Mouse (Mus musculus): ENCODE measurements around the gene Fbxw4. TPM values are rescaled to one million over a fixed set of nuclear protein-coding genes. Genes with fewer than 3 reads are reported as not detected.

The Fbxw4 gene
- polyA plus RNA-seq, 1 experiment, result 145 TPM

- 96% methylated on average over 3 of the region's 3 CpGs for WGBS
These were observed 30.9 kb downstream of the Fbxw4 start for GRCm38 (mm10) chr19:45629219-45629618.

DNA sequence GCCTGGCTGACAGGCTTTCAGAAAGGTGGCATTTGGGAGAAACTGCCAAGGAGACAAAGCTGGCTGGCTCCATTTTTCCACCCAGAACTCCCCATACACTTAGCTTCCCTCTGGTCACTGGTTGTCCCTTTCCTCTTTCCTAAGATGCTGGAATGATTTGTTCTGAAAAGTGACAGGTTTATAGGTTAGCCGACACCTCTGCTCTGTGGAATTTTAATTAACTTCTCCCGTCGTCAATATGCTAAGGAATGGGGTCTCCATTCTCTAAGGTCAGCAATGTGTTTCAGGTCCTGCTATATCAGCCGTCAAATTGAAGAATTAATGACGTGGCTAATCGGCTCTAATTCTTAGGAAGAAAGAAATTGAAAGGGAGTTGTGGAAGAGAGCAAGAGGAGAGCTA, 31.5 kb downstream of the Fbxw4 start:
- no peak for DNase-seq
- Histone ChIP-seq H3K36me3 (ENCODE audit: control insufficient read depth, insufficient read depth, low read length) (no peaks in the 10 kb centered on the region), H3K4me1 (replicated peaks; ENCODE audit: control insufficient read depth, insufficient read depth, low read length) (peaks cover 22% of the 10 kb centered on the region), H3K4me3 (ENCODE audit: control insufficient read depth, insufficient read depth, low read length) (no peak overlapping the region), H3K27ac (ENCODE audit: control insufficient read depth, insufficient read depth, low read length) (no peak overlapping the region), H3K27me3 (ENCODE audit: control insufficient read depth, insufficient read depth, low read length) (no peaks in the 10 kb centered on the region)
- 97% methylated on average over 6 of the region's 6 CpGs for WGBS
- no peak for TF ChIP-seq CTCF (IDR thresholded peaks at IDR 0.05; ENCODE audit: borderline replicate concordance, control insufficient read depth, extremely low read depth, insufficient read depth, low read length, poor library complexity)
- no peak for TF ChIP-seq POLR2A (IDR thresholded peaks at IDR 0.05; ENCODE audit: control insufficient read depth, extremely low read depth, insufficient read depth, low read length, poor library complexity)

More at GRCm38 (mm10) chr19:45629219-45629618, 30.9 kb downstream of the Fbxw4 start:
- no peak for TF ChIP-seq CTCF (IDR thresholded peaks at IDR 0.05; ENCODE audit: borderline replicate concordance, control insufficient read depth, extremely low read depth, insufficient read depth, low read length, poor library complexity)
- no peaks in the 10 kb centered on the region for H3K36me3 ChIP-seq (ENCODE audit: control insufficient read depth, insufficient read depth, low read length)
- no peaks in the 10 kb centered on the region for H3K27me3 ChIP-seq (ENCODE audit: control insufficient read depth, insufficient read depth, low read length)
- peaks cover 22% of the 10 kb centered on the region for H3K4me1 ChIP-seq (replicated peaks; ENCODE audit: control insufficient read depth, insufficient read depth, low read length)
- H3K4me3 ChIP-seq (ENCODE audit: control insufficient read depth, insufficient read depth, low read length), result no peak overlapping the region
- DNase-seq, result peak; percentile 46
- H3K27ac ChIP-seq (ENCODE audit: control insufficient read depth, insufficient read depth, low read length), result no peak overlapping the region

DNA sequence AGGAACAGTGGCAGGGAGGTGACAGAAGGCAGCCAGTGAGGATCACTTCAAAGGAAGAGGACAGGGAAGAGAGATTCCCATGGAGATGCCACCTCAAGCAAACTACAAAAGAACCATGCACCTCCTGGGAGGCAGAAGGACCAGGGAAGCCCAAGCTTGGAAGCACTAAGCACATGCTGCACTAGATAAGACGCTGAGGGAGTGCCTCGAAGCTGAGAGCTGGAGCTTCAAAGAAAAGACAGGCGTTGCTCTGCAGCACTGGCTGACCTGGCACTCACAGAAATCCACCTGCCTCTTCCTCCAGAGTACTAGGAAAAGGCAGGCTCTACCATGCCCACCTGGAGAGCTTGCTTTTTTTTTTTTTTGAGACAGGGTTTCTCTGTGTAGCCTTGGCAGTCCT, 33.1 kb downstream of the Fbxw4 start:
- DNase-seq, result no peak
- no peaks in the 10 kb centered on the region for H3K27me3 ChIP-seq (ENCODE audit: control insufficient read depth, insufficient read depth, low read length)
- no peak for TF ChIP-seq CTCF (IDR thresholded peaks at IDR 0.05; ENCODE audit: borderline replicate concordance, control insufficient read depth, extremely low read depth, insufficient read depth, low read length, poor library complexity)
- no peak for TF ChIP-seq POLR2A (IDR thresholded peaks at IDR 0.05; ENCODE audit: control insufficient read depth, extremely low read depth, insufficient read depth, low read length, poor library complexity)
- WGBS, result 21% methylated on average over 3 of the region's 3 CpGs
- H3K27ac ChIP-seq (ENCODE audit: control insufficient read depth, insufficient read depth, low read length), result no peak overlapping the region
- peaks cover 22% of the 10 kb centered on the region for H3K4me1 ChIP-seq (replicated peaks; ENCODE audit: control insufficient read depth, insufficient read depth, low read length)
- no peaks in the 10 kb centered on the region for H3K36me3 ChIP-seq (ENCODE audit: control insufficient read depth, insufficient read depth, low read length)
- no peak overlapping the region for H3K4me3 ChIP-seq (ENCODE audit: control insufficient read depth, insufficient read depth, low read length)

DNA sequence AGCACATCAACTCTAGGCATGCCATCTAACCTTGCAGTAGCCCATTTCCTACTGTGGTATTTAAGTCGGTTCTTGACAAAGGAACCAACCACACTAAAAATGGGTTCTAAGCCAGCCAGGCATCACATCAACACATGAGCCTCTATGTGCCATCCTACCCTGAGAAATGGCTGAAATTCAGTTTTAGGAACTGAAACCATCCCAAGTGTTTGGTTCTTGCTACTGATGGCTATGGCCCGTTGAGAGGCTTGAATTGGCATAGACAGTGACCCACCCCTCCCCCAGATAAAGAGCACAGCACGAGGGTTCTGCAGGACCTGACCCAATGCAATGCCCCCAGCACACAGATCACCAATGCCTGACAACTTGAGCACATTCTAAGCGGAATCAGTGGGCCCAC, 36.4 kb downstream of the Fbxw4 start:
- H3K4me1 ChIP-seq (replicated peaks; ENCODE audit: control insufficient read depth, insufficient read depth, low read length), result peaks cover 5% of the 10 kb centered on the region; the same call in 1 of the 2 replicates
- no peak overlapping the region for H3K27ac ChIP-seq (ENCODE audit: control insufficient read depth, insufficient read depth, low read length)
- no peak overlapping the region for H3K4me3 ChIP-seq (ENCODE audit: control insufficient read depth, insufficient read depth, low read length)
- no peaks in the 10 kb centered on the region for H3K36me3 ChIP-seq (ENCODE audit: control insufficient read depth, insufficient read depth, low read length)
- 66% methylated on average over 4 of the region's 4 CpGs for WGBS
- no peaks in the 10 kb centered on the region for H3K27me3 ChIP-seq (ENCODE audit: control insufficient read depth, insufficient read depth, low read length)
- TF ChIP-seq CTCF (IDR thresholded peaks at IDR 0.05; ENCODE audit: borderline replicate concordance, control insufficient read depth, extremely low read depth, insufficient read depth, low read length, poor library complexity) (no peak), POLR2A (IDR thresholded peaks at IDR 0.05; ENCODE audit: control insufficient read depth, extremely low read depth, insufficient read depth, low read length, poor library complexity) (no peak)
- DNase-seq, result no peak

DNA sequence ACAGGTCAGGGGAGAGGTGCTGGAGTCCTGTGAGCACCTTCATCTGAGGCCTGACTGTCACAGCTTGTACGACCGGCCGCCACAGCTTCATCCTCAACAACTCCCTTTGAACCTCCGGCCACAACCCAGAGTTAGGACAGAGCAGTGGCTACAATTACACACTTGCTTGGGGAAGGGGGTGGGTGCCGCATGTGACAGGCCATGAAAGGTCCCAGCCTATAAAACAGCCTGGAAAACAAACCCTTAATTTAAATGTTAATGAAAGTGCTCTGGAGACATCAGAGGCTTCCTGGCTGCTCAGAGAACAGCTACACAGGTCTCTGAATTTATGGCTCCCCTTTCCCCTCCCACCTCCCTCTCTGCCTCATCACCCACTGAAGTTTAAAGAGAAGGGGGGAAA, 38.0 kb downstream of the Fbxw4 start:
- DNase-seq, result no peak
- H3K4me3 ChIP-seq (ENCODE audit: control insufficient read depth, insufficient read depth, low read length), result no peak overlapping the region
- H3K36me3 ChIP-seq (ENCODE audit: control insufficient read depth, insufficient read depth, low read length), result no peaks in the 10 kb centered on the region
- 94% methylated on average over 5 of the region's 5 CpGs for WGBS
- H3K27me3 ChIP-seq (ENCODE audit: control insufficient read depth, insufficient read depth, low read length), result no peaks in the 10 kb centered on the region
- 0 out of 2 replicates have a peak, but pooled peaks cover 2% of the 10 kb centered on the region for H3K4me1 ChIP-seq (replicated peaks; ENCODE audit: control insufficient read depth, insufficient read depth, low read length)
- TF ChIP-seq POLR2A (IDR thresholded peaks at IDR 0.05; ENCODE audit: control insufficient read depth, extremely low read depth, insufficient read depth, low read length, poor library complexity) (no peak), CTCF (IDR thresholded peaks at IDR 0.05; ENCODE audit: borderline replicate concordance, control insufficient read depth, extremely low read depth, insufficient read depth, low read length, poor library complexity) (no peak)
- no peak overlapping the region for H3K27ac ChIP-seq (ENCODE audit: control insufficient read depth, insufficient read depth, low read length)

GRCm38 (mm10) chr19:45621061-45621460, 39.1 kb downstream of the Fbxw4 start:
- no peak for DNase-seq
- no peak overlapping the region for H3K27ac ChIP-seq (ENCODE audit: control insufficient read depth, insufficient read depth, low read length)
- H3K4me3 ChIP-seq (ENCODE audit: control insufficient read depth, insufficient read depth, low read length), result no peak overlapping the region
- H3K27me3 ChIP-seq (ENCODE audit: control insufficient read depth, insufficient read depth, low read length), result no peaks in the 10 kb centered on the region
- 91% methylated on average over 7 of the region's 7 CpGs for WGBS
- TF ChIP-seq CTCF (IDR thresholded peaks at IDR 0.05; ENCODE audit: borderline replicate concordance, control insufficient read depth, extremely low read depth, insufficient read depth, low read length, poor library complexity) (no peak), POLR2A (IDR thresholded peaks at IDR 0.05; ENCODE audit: control insufficient read depth, extremely low read depth, insufficient read depth, low read length, poor library complexity) (no peak)
- no peaks in the 10 kb centered on the region for H3K36me3 ChIP-seq (ENCODE audit: control insufficient read depth, insufficient read depth, low read length)
- no peaks in the 10 kb centered on the region for H3K4me1 ChIP-seq (replicated peaks; ENCODE audit: control insufficient read depth, insufficient read depth, low read length)
